Mouse (Mus musculus) embryonic facial prominence, embryonic 13.5 days (tissue): ENCODE data around the gene Fnbp1. TPM values are rescaled to one million over a fixed set of nuclear protein-coding genes. Genes with fewer than 3 reads are reported as not detected.

Experiments
- ATAC-seq: fragments of 200-750 bp; cut with Nextera tagmentation; 2 replicates; pipeline ENCODE4 v1.8.0; 2017; ENCODE audit warnings: low read depth; ENCODE audit not compliant: insufficient number of reproducible peaks, insufficient read depth, low FRiP score, low TSS enrichment
- H3K27ac ChIP-seq: fragments of 300-500 bp; sonication (generic); 2 replicates; pipeline ENCODE4 v1.5.1; 2015; ENCODE audit warnings: moderate library complexity, mild to moderate bottlenecking, inconsistent platforms
- H3K27me3 ChIP-seq: fragments of 300-500 bp; sonication (generic); 2 replicates; pipeline ENCODE4 v1.6.1; 2015; ENCODE audit warnings: mild to moderate bottlenecking, inconsistent platforms
- H3K36me3 ChIP-seq: fragments of 300-500 bp; sonication (generic); 2 replicates; pipeline ENCODE4 v1.6.1; 2015; ENCODE audit warnings: mild to moderate bottlenecking, inconsistent platforms
- H3K4me1 ChIP-seq: fragments of 300-500 bp; sonication (generic); 2 replicates; pipeline ENCODE4 v1.6.1; 2015; ENCODE audit warnings: inconsistent platforms
- H3K4me2 ChIP-seq: fragments of 300-500 bp; sonication (generic); 2 replicates; pipeline ENCODE4 v1.6.1; 2015; ENCODE audit warnings: moderate library complexity, mild to moderate bottlenecking, inconsistent platforms
- H3K4me3 ChIP-seq: fragments of 300-500 bp; sonication (generic); 2 replicates; pipeline ENCODE4 v1.5.1; 2015; ENCODE audit warnings: mild to moderate bottlenecking, inconsistent platforms
- H3K9ac ChIP-seq: fragments of 300-500 bp; sonication (generic); 2 replicates; pipeline ENCODE4 v1.6.1; 2015; ENCODE audit warnings: mild to moderate bottlenecking, inconsistent platforms
- H3K9me3 ChIP-seq: fragments of 300-500 bp; sonication (generic); 2 replicates; pipeline ENCODE4 v1.6.1; 2016; ENCODE audit warnings: inconsistent platforms
- WGBS: fragments of 180-500 bp; shearing (Covaris S2); methylation state at CpG from one replicate; pipeline ENCODE4 v1.1.7; 2015; ENCODE audit warnings: mixed read lengths; 5-methylcytosine and 5-hydroxymethylcytosine counted together
- polyA plus RNA-seq: library from polyadenylated mRNA; unstranded; fragments of >200 nt; fragmentation: Nextera tagmentation; extraction: Ambion mirVana; gene quantifications from 2 replicates; pipeline ENCODE4 v1.2.1, GENCODE M21; 2015

The Fnbp1 gene
- polyA plus RNA-seq, 1 experiment from 2014 or later: 29.4 TPM

- Histone ChIP-seq H3K4me2 (no peak overlapping the region), H3K27ac (no peak overlapping the region), H3K9ac (no peak overlapping the region), H3K4me3 (no peak overlapping the region), H3K9me3 (peaks cover 7% of the 10 kb centered on the region; the same call in 1 of the 2 replicates), H3K4me1 (no peaks in the 10 kb centered on the region), H3K27me3 (no peaks in the 10 kb centered on the region), H3K36me3 (peaks cover 71% of the 10 kb centered on the region)
- ATAC-seq: no peak
- 90% methylated on average over 6 of the region's 6 CpGs for WGBS
Measured at GRCm38 (mm10) chr2:31041386-31041785, 100.4 kb downstream of the Fnbp1 start.

DNA sequence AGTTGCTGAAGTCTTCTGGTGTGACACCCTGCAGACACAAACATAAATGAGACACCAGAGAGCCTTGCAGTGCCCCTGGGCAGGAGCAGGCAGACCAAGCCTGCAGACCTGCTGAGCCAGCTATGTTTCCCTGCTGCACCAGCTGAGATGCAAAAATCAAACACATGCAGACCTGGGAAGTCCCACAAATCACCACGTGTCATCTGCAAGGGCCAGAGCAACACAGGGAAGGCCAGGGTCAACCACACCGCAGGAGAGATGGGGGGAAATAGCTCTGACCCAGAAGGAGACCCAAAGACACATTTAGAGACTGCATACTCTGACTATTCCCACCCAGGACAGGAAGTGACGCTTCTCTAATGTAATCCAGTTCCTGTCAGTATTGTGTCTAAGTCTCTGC is 101.3 kb downstream of the Fnbp1 start:
- no peak for ATAC-seq
- no peak overlapping the region for H3K9ac ChIP-seq
- peaks cover 72% of the 10 kb centered on the region for H3K36me3 ChIP-seq
- WGBS: 87% methylated on average over 3 of the region's 3 CpGs
- no peaks in the 10 kb centered on the region for H3K4me1 ChIP-seq
- H3K4me3 ChIP-seq: no peak overlapping the region
- peaks cover 7% of the 10 kb centered on the region; the same call in 1 of the 2 replicates for H3K9me3 ChIP-seq
- H3K27ac ChIP-seq: no peak overlapping the region
- H3K27me3 ChIP-seq: no peaks in the 10 kb centered on the region
- no peak overlapping the region for H3K4me2 ChIP-seq

- no peak overlapping the region for H3K4me3 ChIP-seq
- H3K9ac ChIP-seq: no peak overlapping the region
- no peak for ATAC-seq
- H3K4me2 ChIP-seq: no peak overlapping the region
- WGBS: 93% methylated on average over 3 of the region's 3 CpGs
- no peak overlapping the region for H3K27ac ChIP-seq
- H3K27me3 ChIP-seq: no peaks in the 10 kb centered on the region
- peaks cover 76% of the 10 kb centered on the region for H3K36me3 ChIP-seq
- no peaks in the 10 kb centered on the region for H3K4me1 ChIP-seq
- H3K9me3 ChIP-seq: peaks cover 7% of the 10 kb centered on the region; the same call in 1 of the 2 replicates
Measured at GRCm38 (mm10) chr2:31040043-31040442, 101.8 kb downstream of the Fnbp1 start.

DNA sequence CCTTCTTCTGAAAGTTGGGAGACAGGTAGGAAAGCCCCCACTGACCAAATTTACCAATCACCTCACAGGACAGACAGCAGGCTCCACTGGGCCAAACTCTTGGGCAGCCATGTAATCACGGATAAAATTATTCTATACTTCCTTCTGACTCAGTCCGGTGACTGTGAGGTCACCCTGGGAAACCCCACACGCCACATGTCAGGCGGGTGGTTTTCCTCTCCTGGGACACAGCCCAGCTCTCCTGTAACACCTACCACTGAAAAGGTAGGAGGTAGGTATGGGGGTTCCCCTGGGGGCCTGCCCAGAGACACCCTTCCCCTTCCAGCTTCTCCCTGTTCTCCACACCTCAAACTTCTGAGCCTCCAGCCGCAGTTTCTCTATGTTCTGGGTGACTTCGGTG is 105.0 kb downstream of the Fnbp1 start:
- H3K9me3 ChIP-seq: peaks cover 7% of the 10 kb centered on the region; the same call in 1 of the 2 replicates
- no peak overlapping the region for H3K4me3 ChIP-seq
- H3K9ac ChIP-seq: no peak overlapping the region
- H3K4me2 ChIP-seq: no peak overlapping the region
- no peaks in the 10 kb centered on the region for H3K4me1 ChIP-seq
- no peak for ATAC-seq
- WGBS: 95% methylated on average over 6 of the region's 6 CpGs
- no peak overlapping the region for H3K27ac ChIP-seq
- H3K36me3 ChIP-seq: peaks cover 88% of the 10 kb centered on the region
- H3K27me3 ChIP-seq: no peaks in the 10 kb centered on the region

DNA sequence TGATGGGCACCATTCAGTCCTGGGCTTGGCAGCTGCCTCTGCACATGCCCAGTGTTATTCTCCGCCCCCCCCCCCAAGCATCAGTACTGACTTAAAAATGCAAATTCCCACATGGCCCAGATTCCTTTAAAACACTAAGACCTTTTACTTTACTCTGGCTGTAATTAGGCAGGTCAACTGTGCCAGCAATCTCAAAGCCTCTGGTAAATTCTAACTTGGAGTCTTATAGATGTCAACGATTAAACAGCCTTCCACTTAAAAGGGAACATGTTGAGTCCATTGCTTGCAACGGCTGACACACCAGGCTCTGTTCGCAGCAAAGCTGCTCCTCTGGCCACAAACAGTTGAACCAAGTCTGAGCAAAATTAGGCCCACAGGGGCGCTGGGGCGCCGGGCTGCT is 109.8 kb downstream of the Fnbp1 start:
- H3K4me3 ChIP-seq: no peak overlapping the region
- no peak for ATAC-seq

DNA sequence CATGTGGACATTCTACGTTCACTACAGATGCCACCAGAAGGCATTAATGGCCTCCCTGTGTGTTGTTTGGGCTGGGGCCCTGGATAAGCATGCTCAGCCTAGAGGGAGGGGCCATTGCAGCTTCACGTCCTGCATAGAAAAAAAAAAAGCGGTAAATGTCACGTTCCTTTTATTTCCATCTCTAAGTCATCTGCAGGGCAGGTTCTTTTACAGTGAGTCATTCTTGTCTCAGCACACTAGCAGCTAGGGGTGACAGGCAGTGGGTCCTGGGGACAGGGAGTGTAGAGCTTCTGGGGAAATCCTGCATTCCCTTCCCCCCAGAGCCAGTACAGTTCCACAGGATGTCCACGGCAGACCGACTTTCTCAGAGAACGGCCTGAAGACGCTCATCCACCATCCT is 115.2 kb downstream of the Fnbp1 start:
- Histone ChIP-seq H3K4me1 (no peaks in the 10 kb centered on the region), H3K27ac (no peak overlapping the region), H3K36me3 (peaks cover 56% of the 10 kb centered on the region), H3K9ac (no peak overlapping the region), H3K27me3 (no peaks in the 10 kb centered on the region), H3K9me3 (no peaks in the 10 kb centered on the region), H3K4me2 (no peak overlapping the region), H3K4me3 (no peak overlapping the region)
- 46% methylated on average over 8 of the region's 8 CpGs for WGBS
- ATAC-seq: no peak

More for the DNA sequence above, 109.8 kb downstream of the Fnbp1 start:
- H3K9me3 ChIP-seq: no peaks in the 10 kb centered on the region
- H3K4me2 ChIP-seq: no peak overlapping the region
- H3K27ac ChIP-seq: no peak overlapping the region
- 82% methylated on average over 7 of the region's 7 CpGs for WGBS
- H3K36me3 ChIP-seq: peaks cover 89% of the 10 kb centered on the region
- no peaks in the 10 kb centered on the region for H3K4me1 ChIP-seq
- no peak overlapping the region for H3K9ac ChIP-seq
- H3K27me3 ChIP-seq: no peaks in the 10 kb centered on the region

- WGBS: 68% methylated on average over 3 of the region's 3 CpGs
- no peak overlapping the region for H3K27ac ChIP-seq
- peaks cover 58% of the 10 kb centered on the region for H3K36me3 ChIP-seq
- H3K9me3 ChIP-seq: no peaks in the 10 kb centered on the region
- no peak overlapping the region for H3K9ac ChIP-seq
- H3K4me1 ChIP-seq: no peaks in the 10 kb centered on the region
- H3K27me3 ChIP-seq: no peaks in the 10 kb centered on the region
- no peak overlapping the region for H3K4me2 ChIP-seq
- no peak overlapping the region for H3K4me3 ChIP-seq
- no peak for ATAC-seq
Measured at GRCm38 (mm10) chr2:31025458-31025857, 116.3 kb downstream of the Fnbp1 start.

- Histone ChIP-seq H3K9ac (no peak overlapping the region), H3K9me3 (no peaks in the 10 kb centered on the region), H3K27me3 (no peaks in the 10 kb centered on the region)
Measured at GRCm38 (mm10) chr2:31024618-31025370, 117.0 kb downstream of the Fnbp1 start.

GRCm38 (mm10) chr2:31023940-31024339 is 117.9 kb downstream of the Fnbp1 start:
- H3K36me3 ChIP-seq: peaks cover 65% of the 10 kb centered on the region
- H3K4me2 ChIP-seq: no peak overlapping the region
- H3K4me3 ChIP-seq: no peak overlapping the region
- no peak overlapping the region for H3K27ac ChIP-seq
- ATAC-seq: no peak
- no peaks in the 10 kb centered on the region for H3K27me3 ChIP-seq
- H3K4me1 ChIP-seq: no peaks in the 10 kb centered on the region
- WGBS: 79% methylated on average over 5 of the region's 5 CpGs
- H3K9me3 ChIP-seq: no peaks in the 10 kb centered on the region
- no peak overlapping the region for H3K9ac ChIP-seq

More at GRCm38 (mm10) chr2:31024618-31025370, 117.0 kb downstream of the Fnbp1 start:
- H3K27ac ChIP-seq: no peak overlapping the region
- no peak overlapping the region for H3K4me3 ChIP-seq
- WGBS: 26% methylated on average over 5 of the region's 5 CpGs
- H3K4me1 ChIP-seq: no peaks in the 10 kb centered on the region
- no peak for ATAC-seq
- peaks cover 59% of the 10 kb centered on the region for H3K36me3 ChIP-seq
- no peak overlapping the region for H3K4me2 ChIP-seq

GRCm38 (mm10) chr2:31020202-31020601 is 121.6 kb downstream of the Fnbp1 start:
- H3K9ac ChIP-seq: no peak overlapping the region
- no peak overlapping the region for H3K4me2 ChIP-seq
- no peaks in the 10 kb centered on the region for H3K9me3 ChIP-seq
- no peaks in the 10 kb centered on the region for H3K4me1 ChIP-seq
- H3K36me3 ChIP-seq: peaks cover 72% of the 10 kb centered on the region
- WGBS: 91% methylated on average over 2 of the region's 2 CpGs
- H3K4me3 ChIP-seq: no peak overlapping the region
- no peak overlapping the region for H3K27ac ChIP-seq
- ATAC-seq: no peak
- H3K27me3 ChIP-seq: no peaks in the 10 kb centered on the region

DNA sequence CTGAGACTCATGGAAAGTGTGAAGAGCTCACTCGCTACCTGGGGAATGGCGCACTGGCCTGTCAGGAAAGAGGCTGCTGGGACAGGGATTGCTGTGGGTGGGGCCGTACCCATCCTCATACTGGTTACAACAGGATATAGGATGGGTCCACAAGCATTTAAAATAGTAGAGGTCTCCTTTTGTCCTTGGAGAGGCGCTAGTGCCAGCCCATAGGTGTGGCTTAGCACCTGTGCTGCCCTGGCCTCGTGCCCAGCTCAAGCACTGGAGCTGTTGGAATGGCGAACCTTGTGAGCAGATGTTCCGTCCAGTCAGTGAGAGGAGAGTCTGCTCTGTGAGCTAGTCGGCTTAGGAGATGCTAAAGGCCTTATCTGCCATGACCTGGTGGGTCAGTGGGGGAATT is 122.8 kb downstream of the Fnbp1 start:
- no peak for ATAC-seq
- peaks cover 75% of the 10 kb centered on the region for H3K36me3 ChIP-seq

DNA sequence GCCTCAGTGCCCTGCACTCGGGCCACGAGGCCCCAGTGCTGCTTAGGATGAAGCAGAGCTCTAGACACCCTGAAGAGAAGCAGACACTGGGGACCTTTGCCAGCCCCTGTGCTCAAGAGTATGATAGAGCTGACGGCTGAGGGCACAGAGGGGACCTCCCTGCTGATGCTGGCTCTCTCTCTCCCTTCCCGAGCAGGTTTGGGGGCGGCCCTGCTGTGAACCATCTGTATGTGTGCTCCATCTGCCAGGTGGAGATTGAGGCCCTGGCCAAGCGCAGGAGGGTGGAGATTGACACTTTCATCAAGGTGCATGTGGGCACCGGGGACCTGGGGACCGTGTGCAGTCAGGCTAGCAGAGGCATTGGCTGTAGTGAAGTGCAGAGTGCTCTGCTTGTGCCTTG is 123.3 kb downstream of the Fnbp1 start:
- no peak overlapping the region for H3K4me2 ChIP-seq
- H3K27me3 ChIP-seq: no peaks in the 10 kb centered on the region
- H3K27ac ChIP-seq: no peak overlapping the region
- ATAC-seq: no peak
- peaks cover 75% of the 10 kb centered on the region for H3K36me3 ChIP-seq
- H3K9me3 ChIP-seq: no peaks in the 10 kb centered on the region
- no peaks in the 10 kb centered on the region for H3K4me1 ChIP-seq
- H3K4me3 ChIP-seq: no peak overlapping the region
- no peak overlapping the region for H3K9ac ChIP-seq
- 86% methylated on average over 8 of the region's 8 CpGs for WGBS

More for the DNA sequence above, 122.8 kb downstream of the Fnbp1 start:
- WGBS: 86% methylated on average over 8 of the region's 8 CpGs
- no peak overlapping the region for H3K4me3 ChIP-seq
- no peaks in the 10 kb centered on the region for H3K4me1 ChIP-seq
- H3K4me2 ChIP-seq: no peak overlapping the region
- H3K27me3 ChIP-seq: no peaks in the 10 kb centered on the region
- no peak overlapping the region for H3K27ac ChIP-seq
- no peak overlapping the region for H3K9ac ChIP-seq
- no peaks in the 10 kb centered on the region for H3K9me3 ChIP-seq
